Mouse (Mus musculus): ENCODE results near the gene Rnf114. TPM values are rescaled to one million over a fixed set of nuclear protein-coding genes. Genes with fewer than 3 reads are reported as not detected.

Rnf114 gene
- polyA plus RNA-seq, 1 experiment from 2014 or later, result 77.0 TPM

GRCm38 (mm10) chr2:167459071-167459865 lies 33.2 kb upstream of the Rnf114 start:
- H3K4me1 ChIP-seq (replicated peaks; ENCODE audit: insufficient read depth, low read length), result no peaks in the 10 kb centered on the region
- 95% methylated on average over 6 of the region's 6 CpGs for WGBS
- H3K4me3 ChIP-seq (replicated peaks; ENCODE audit: low read depth, low read length), result no peak overlapping the region
- no peak overlapping the region for H3K4me2 ChIP-seq (ENCODE audit: low read length)
- DNase-seq (ENCODE audit: low spot score) (no peak), ATAC-seq (replicated peaks; ENCODE audit: low FRiP score, low read depth) (no peak)
- H3K27ac ChIP-seq, result no peak overlapping the region
- H3K27me3 ChIP-seq (ENCODE audit: insufficient read depth, low read length), result no peaks in the 10 kb centered on the region
- no peaks in the 10 kb centered on the region for H3K9me3 ChIP-seq (replicated peaks; ENCODE audit: low read length)
- TF ChIP-seq CTCF (IDR thresholded peaks at IDR 0.05; ENCODE audit: low read depth), result no peak
- H3K9ac ChIP-seq (ENCODE audit: low read depth, low read length), result no peak overlapping the region
- H3K36me3 ChIP-seq (ENCODE audit: insufficient read depth, low read length), result peaks cover 32% of the 10 kb centered on the region

- TF ChIP-seq CTCF (IDR thresholded peaks at IDR 0.05; ENCODE audit: low read depth), result peak; percentile 94
- no peaks in the 10 kb centered on the region for H3K4me1 ChIP-seq (replicated peaks; ENCODE audit: insufficient read depth, low read length)
- H3K9me3 ChIP-seq (replicated peaks; ENCODE audit: low read length), result no peaks in the 10 kb centered on the region
- WGBS, result 44% methylated on average over 6 of the region's 6 CpGs
- no peak overlapping the region for H3K4me2 ChIP-seq (ENCODE audit: low read length)
- H3K27ac ChIP-seq, result no peak overlapping the region
- H3K9ac ChIP-seq (ENCODE audit: low read depth, low read length), result no peak overlapping the region
- no peak overlapping the region for H3K4me3 ChIP-seq (replicated peaks; ENCODE audit: low read depth, low read length)
- ATAC-seq (replicated peaks; ENCODE audit: low FRiP score, low read depth) (peak; percentile 80), DNase-seq (ENCODE audit: low spot score) (peak; percentile 81)
- peaks cover 32% of the 10 kb centered on the region; the same call in 1 of the 2 replicates for H3K36me3 ChIP-seq (ENCODE audit: insufficient read depth, low read length)
- H3K27me3 ChIP-seq (ENCODE audit: insufficient read depth, low read length), result no peaks in the 10 kb centered on the region
Measured at GRCm38 (mm10) chr2:167462954-167463353, 29.5 kb upstream of the Rnf114 start.

GRCm38 (mm10) chr2:167463802-167464201 lies 28.6 kb upstream of the Rnf114 start:
- ATAC-seq (replicated peaks; ENCODE audit: low FRiP score, low read depth) (no peak), DNase-seq (ENCODE audit: low spot score) (no peak)
- no peak overlapping the region for H3K27ac ChIP-seq
- no peaks in the 10 kb centered on the region for H3K27me3 ChIP-seq (ENCODE audit: insufficient read depth, low read length)
- TF ChIP-seq CTCF (IDR thresholded peaks at IDR 0.05; ENCODE audit: low read depth), result no peak
- H3K36me3 ChIP-seq (ENCODE audit: insufficient read depth, low read length), result peaks cover 29% of the 10 kb centered on the region
- no peaks in the 10 kb centered on the region for H3K4me1 ChIP-seq (replicated peaks; ENCODE audit: insufficient read depth, low read length)
- no peak overlapping the region for H3K4me3 ChIP-seq (replicated peaks; ENCODE audit: low read depth, low read length)
- no peaks in the 10 kb centered on the region for H3K9me3 ChIP-seq (replicated peaks; ENCODE audit: low read length)
- no peak overlapping the region for H3K4me2 ChIP-seq (ENCODE audit: low read length)
- 84% methylated on average over 5 of the region's 5 CpGs for WGBS
- H3K9ac ChIP-seq (ENCODE audit: low read depth, low read length), result no peak overlapping the region

- TF ChIP-seq CTCF (IDR thresholded peaks at IDR 0.05; ENCODE audit: low read depth), result no peak
- no peak for ATAC-seq (replicated peaks; ENCODE audit: low FRiP score, low read depth)
- peaks cover 26% of the 10 kb centered on the region for H3K36me3 ChIP-seq (ENCODE audit: insufficient read depth, low read length)
- H3K9me3 ChIP-seq (replicated peaks; ENCODE audit: low read length), result no peaks in the 10 kb centered on the region
- no peak overlapping the region for H3K9ac ChIP-seq (ENCODE audit: low read depth, low read length)
- H3K4me1 ChIP-seq (replicated peaks; ENCODE audit: insufficient read depth, low read length), result no peaks in the 10 kb centered on the region
- WGBS, result 80% methylated on average over 3 of the region's 3 CpGs
- H3K27ac ChIP-seq, result no peak overlapping the region
- no peak overlapping the region for H3K4me2 ChIP-seq (ENCODE audit: low read length)
- H3K4me3 ChIP-seq (replicated peaks; ENCODE audit: low read depth, low read length), result no peak overlapping the region
- H3K27me3 ChIP-seq (ENCODE audit: insufficient read depth, low read length), result no peaks in the 10 kb centered on the region
- no peak for DNase-seq (ENCODE audit: low spot score)
Measured at GRCm38 (mm10) chr2:167465951-167466350, 26.5 kb upstream of the Rnf114 start.

- no peak for TF ChIP-seq CTCF (IDR thresholded peaks at IDR 0.05; ENCODE audit: low read depth)
- 47% methylated on average over 5 of the region's 5 CpGs for WGBS
- ATAC-seq (replicated peaks; ENCODE audit: low FRiP score, low read depth) (no peak), DNase-seq (ENCODE audit: low spot score) (no peak)
- Histone ChIP-seq H3K27ac (no peak overlapping the region), H3K4me1 (replicated peaks; ENCODE audit: insufficient read depth, low read length) (no peaks in the 10 kb centered on the region), H3K4me2 (ENCODE audit: low read length) (no peak overlapping the region), H3K4me3 (replicated peaks; ENCODE audit: low read depth, low read length) (no peak overlapping the region), H3K9ac (ENCODE audit: low read depth, low read length) (no peak overlapping the region), H3K36me3 (ENCODE audit: insufficient read depth, low read length) (peaks cover 36% of the 10 kb centered on the region), H3K9me3 (replicated peaks; ENCODE audit: low read length) (no peaks in the 10 kb centered on the region), H3K27me3 (ENCODE audit: insufficient read depth, low read length) (no peaks in the 10 kb centered on the region)
Measured at GRCm38 (mm10) chr2:167467214-167467613, 25.2 kb upstream of the Rnf114 start.

GRCm38 (mm10) chr2:167468444-167468843 lies 24.0 kb upstream of the Rnf114 start:
- Histone ChIP-seq H3K9me3 (replicated peaks; ENCODE audit: low read length) (no peaks in the 10 kb centered on the region), H3K27me3 (ENCODE audit: insufficient read depth, low read length) (no peaks in the 10 kb centered on the region), H3K36me3 (ENCODE audit: insufficient read depth, low read length) (peaks cover 41% of the 10 kb centered on the region), H3K27ac (no peak overlapping the region), H3K4me1 (replicated peaks; ENCODE audit: insufficient read depth, low read length) (no peaks in the 10 kb centered on the region), H3K4me2 (ENCODE audit: low read length) (no peak overlapping the region), H3K4me3 (replicated peaks; ENCODE audit: low read depth, low read length) (no peak overlapping the region), H3K9ac (ENCODE audit: low read depth, low read length) (no peak overlapping the region)
- WGBS, result 66% methylated on average over 6 of the region's 6 CpGs
- DNase-seq (ENCODE audit: low spot score), result no peak
- no peak for ATAC-seq (replicated peaks; ENCODE audit: low FRiP score, low read depth)
- peak; percentile 24; the same call in 1 of the 2 replicates for TF ChIP-seq CTCF (IDR thresholded peaks at IDR 0.05; ENCODE audit: low read depth)
